Mouse (Mus musculus) liver, embryonic 14.5 days (tissue): ENCODE data around the gene Pam16. TPM values are rescaled to one million over a fixed set of nuclear protein-coding genes. Genes with fewer than 3 reads are reported as not detected.

Source experiments
- ATAC-seq: fragments of 200-750 bp; cut with Nextera tagmentation; 2 replicates; pipeline ENCODE4 v1.8.0; 2017; ENCODE audit warnings: moderate number of reproducible peaks, mild to moderate bottlenecking, moderate library complexity; ENCODE audit not compliant: insufficient read depth
- DNase-seq, 3 experiments: peaks; one replicate each; pipeline ENCODE4 v3.0.0-alpha.2; 2012 to 2013; ENCODE audit warnings: low read depth in 3 of 3, low spot score in 3 of 3
- H3K27ac ChIP-seq: fragments of 300-500 bp; sonication (generic); 2 replicates; pipeline ENCODE4 v1.5.1; 2014; ENCODE audit warnings: moderate library complexity, mild to moderate bottlenecking, control low read depth, inconsistent platforms
- H3K27me3 ChIP-seq: fragments of 300-500 bp; sonication (generic); 2 replicates; pipeline ENCODE4 v1.6.1; 2014; ENCODE audit warnings: mild to moderate bottlenecking, low read length, moderate library complexity; ENCODE audit not compliant: control insufficient read depth, insufficient read depth
- H3K36me3 ChIP-seq: fragments of 300-500 bp; sonication (generic); replicated peaks from 2 replicates; pipeline ENCODE4 v1.6.1; 2014; ENCODE audit warnings: low read depth; ENCODE audit not compliant: control insufficient read depth, insufficient read depth
- H3K4me1 ChIP-seq, 2 experiments: fragments of 200-500 bp in 1 of 2; fragments of 300-500 bp in 1 of 2; sonication (generic) in 1 of 2; replicated peaks; 2 replicates each; pipeline ENCODE4 v1.6.1; 2012 to 2014; ENCODE audit warnings: antibody characterized with exemption in 1 of 2, inconsistent platforms in 1 of 2, low read length in 1 of 2; ENCODE audit not compliant: control insufficient read depth in 2 of 2, insufficient read depth in 2 of 2
- H3K4me2 ChIP-seq: fragments of 300-500 bp; sonication (generic); 2 replicates; pipeline ENCODE4 v1.6.1; 2014; ENCODE audit warnings: low read depth, mild to moderate bottlenecking, control low read depth, moderate library complexity
- H3K4me3 ChIP-seq, 2 experiments: fragments of 200-500 bp in 1 of 2; fragments of 300-500 bp in 1 of 2; sonication (generic) in 1 of 2; 2 replicates each; pipeline ENCODE4 v1.5.1; 2012 to 2014; ENCODE audit warnings: low read depth in 2 of 2, low read length in 2 of 2, mild to moderate bottlenecking in 2 of 2, control low read depth in 1 of 2, inconsistent platforms in 1 of 2, moderate library complexity in 1 of 2; ENCODE audit not compliant: insufficient read depth in 1 of 2
- H3K9ac ChIP-seq: fragments of 300-500 bp; sonication (generic); replicated peaks from 2 replicates; pipeline ENCODE4 v1.6.1; 2014; ENCODE audit warnings: mild to moderate bottlenecking, control low read depth, moderate library complexity
- H3K9me3 ChIP-seq: fragments of 300-500 bp; sonication (generic); 2 replicates; pipeline ENCODE4 v1.6.1; 2016; ENCODE audit warnings: low read length, mixed read lengths; ENCODE audit not compliant: control insufficient read depth
- CTCF ChIP-seq: IDR thresholded peaks from 2 replicates; pipeline ENCODE4 v1.5.1; 2016; ENCODE audit warnings: antibody characterized with exemption, low read depth, control low read depth
- EP300 ChIP-seq: IDR thresholded peaks from 2 replicates; pipeline ENCODE4 v1.6.1; 2016; ENCODE audit warnings: antibody characterized with exemption, low read depth
- WGBS: fragments of 180-500 bp; shearing (Covaris S2); extraction: QIAGEN DNeasy Blood & Tissue Kit; methylation state at CpG from one replicate; pipeline ENCODE4 v1.1.7; 2014; ENCODE audit not compliant: insufficient replicate concordance; 5-methylcytosine and 5-hydroxymethylcytosine counted together
- polyA plus RNA-seq, 2 experiments: library from polyadenylated mRNA; depleted of rRNA in 1 of 2; stranded (reverse) in 1 of 2; unstranded in 1 of 2; fragments of >200 nt; fragmentation: Nextera tagmentation in 1 of 2; extraction: Ambion mirVana in 1 of 2; gene quantifications; 2 replicates each; pipeline versions ENCODE4 v1.2.1 to v1.2.3; 2012 to 2014

The Pam16 gene
- polyA plus RNA-seq, 2 experiments = 41.3 to 64.4 TPM

GRCm38 (mm10) chr16:4587516-4588210 is 37.1 kb downstream of the Pam16 start:
- no peak overlapping the region for H3K9ac ChIP-seq
- ATAC-seq = no peak
- no peaks in the 10 kb centered on the region for H3K9me3 ChIP-seq
- DNase-seq = no peak
- WGBS = 69% methylated on average over 5 of the region's 5 CpGs
- H3K36me3 ChIP-seq = no peaks in the 10 kb centered on the region
- H3K4me2 ChIP-seq = peak overlapping the region; percentile 83; the same call in 1 of the 2 replicates
- H3K27ac ChIP-seq = peak overlapping the region; percentile 52
- peaks cover 6% of the 10 kb centered on the region for H3K27me3 ChIP-seq
- H3K4me1 ChIP-seq = peaks cover 16 to 31% of the 10 kb centered on the region in 2 experiments
- H3K4me3 ChIP-seq = no peak overlapping the region
- TF ChIP-seq CTCF = no peak
- no peak for TF ChIP-seq EP300

GRCm38 (mm10) chr16:4586531-4587123 is 38.2 kb downstream of the Pam16 start:
- DNase-seq (peak; percentile 96 to 97 (median 97)), ATAC-seq (peak; percentile 99)
- H3K4me1 ChIP-seq = peaks cover 16 to 31% of the 10 kb centered on the region in 2 experiments
- no peaks in the 10 kb centered on the region for H3K27me3 ChIP-seq
- H3K36me3 ChIP-seq = no peaks in the 10 kb centered on the region
- H3K4me2 ChIP-seq = peak overlapping the region; percentile 83
- no peaks in the 10 kb centered on the region for H3K9me3 ChIP-seq
- WGBS = under 1% methylated on average over 43 of the region's 43 CpGs
- H3K27ac ChIP-seq = peak overlapping the region; percentile 52
- H3K9ac ChIP-seq = peak overlapping the region; percentile 70
- TF ChIP-seq EP300 (no peak), CTCF (peak; percentile 54)
- peak overlapping the region; percentile 57 to 68 for H3K4me3 ChIP-seq

- 6% methylated on average over 14 of the region's 14 CpGs for WGBS
Measured at GRCm38 (mm10) chr16:4585642-4586530, 38.9 kb downstream of the Pam16 start.

GRCm38 (mm10) chr16:4584438-4584837 is 40.4 kb downstream of the Pam16 start:
- no peaks in the 10 kb centered on the region for H3K27me3 ChIP-seq
- H3K4me3 ChIP-seq = no peak overlapping the region
- H3K9ac ChIP-seq = no peak overlapping the region
- H3K36me3 ChIP-seq = no peaks in the 10 kb centered on the region
- 45% methylated on average over 5 of the region's 5 CpGs for WGBS
- TF ChIP-seq CTCF (no peak), EP300 (no peak)
- DNase-seq (no peak), ATAC-seq (no peak)
- H3K9me3 ChIP-seq = no peaks in the 10 kb centered on the region
- peak overlapping the region; percentile 15; the same call in 1 of the 2 replicates for H3K4me2 ChIP-seq
- no peak overlapping the region for H3K27ac ChIP-seq
- peaks cover 16 to 31% of the 10 kb centered on the region in 2 experiments for H3K4me1 ChIP-seq

More at GRCm38 (mm10) chr16:4585642-4586530, 38.9 kb downstream of the Pam16 start:
- Histone ChIP-seq H3K4me3 (peak overlapping the region; percentile 57 to 68), H3K9me3 (no peaks in the 10 kb centered on the region), H3K27ac (peak overlapping the region; percentile 45), H3K4me2 (peak overlapping the region; percentile 83), H3K4me1 (peaks cover 16 to 31% of the 10 kb centered on the region in 2 experiments), H3K27me3 (no peaks in the 10 kb centered on the region), H3K9ac (peak overlapping the region; percentile 70), H3K36me3 (no peaks in the 10 kb centered on the region)
- DNase-seq (no peak), ATAC-seq (peak; percentile 10; the same call in 1 of the 2 replicates)
- TF ChIP-seq CTCF (no peak), EP300 (no peak)
